Mouse (Mus musculus): ENCODE data around the gene Wnt16. TPM values are rescaled to one million over a fixed set of nuclear protein-coding genes. Genes with fewer than 3 reads are reported as not detected.

Gene Wnt16
- polyA plus RNA-seq, 1 experiment from 2014 or later = 2.7 TPM

- no peak for ATAC-seq (replicated peaks; ENCODE audit: insufficient number of reproducible peaks, insufficient read depth, low FRiP score, low read depth)
- Histone ChIP-seq H3K4me3 (no peak overlapping the region), H3K4me2 (no peak overlapping the region), H3K9ac (no peak overlapping the region), H3K27ac (0 out of 2 replicates have a peak overlapping the region, but pooled peaks have one; percentile 18), H3K36me3 (peaks cover 3% of the 10 kb centered on the region; the same call in 1 of the 2 replicates), H3K9me3 (replicated peaks) (no peaks in the 10 kb centered on the region), H3K4me1 (replicated peaks) (peaks cover 12% of the 10 kb centered on the region; the same call in 1 of the 2 replicates), H3K27me3 (no peaks in the 10 kb centered on the region)
- WGBS = 53% methylated on average over 4 of the region's 4 CpGs
These were observed 39.1 kb downstream of the Wnt16 start for GRCm38 (mm10) chr6:22327091-22327490.

- no peak overlapping the region for H3K9ac ChIP-seq
- H3K9me3 ChIP-seq (replicated peaks) = no peaks in the 10 kb centered on the region
- no peak overlapping the region for H3K4me2 ChIP-seq
- 47% methylated on average over 8 of the region's 8 CpGs for WGBS
- H3K4me1 ChIP-seq (replicated peaks) = peaks cover 12% of the 10 kb centered on the region; the same call in 1 of the 2 replicates
- peaks cover 3% of the 10 kb centered on the region; the same call in 1 of the 2 replicates for H3K36me3 ChIP-seq
- no peak overlapping the region for H3K4me3 ChIP-seq
- ATAC-seq (replicated peaks; ENCODE audit: insufficient number of reproducible peaks, insufficient read depth, low FRiP score, low read depth) = no peak
- no peak overlapping the region for H3K27ac ChIP-seq
- H3K27me3 ChIP-seq = no peaks in the 10 kb centered on the region
These were observed 39.9 kb downstream of the Wnt16 start for GRCm38 (mm10) chr6:22327931-22328330.

GRCm38 (mm10) chr6:22330169-22330960, 42.3 kb downstream of the Wnt16 start:
- ATAC-seq (replicated peaks; ENCODE audit: insufficient number of reproducible peaks, insufficient read depth, low FRiP score, low read depth) = no peak
- Histone ChIP-seq H3K27me3 (no peaks in the 10 kb centered on the region), H3K9me3 (replicated peaks) (no peaks in the 10 kb centered on the region), H3K4me3 (no peak overlapping the region), H3K4me1 (replicated peaks) (peaks cover 12% of the 10 kb centered on the region; the same call in 1 of the 2 replicates), H3K4me2 (no peak overlapping the region), H3K27ac (no peak overlapping the region), H3K36me3 (no peaks in the 10 kb centered on the region), H3K9ac (no peak overlapping the region)
- WGBS = 79% methylated on average over 13 of the region's 13 CpGs

DNA sequence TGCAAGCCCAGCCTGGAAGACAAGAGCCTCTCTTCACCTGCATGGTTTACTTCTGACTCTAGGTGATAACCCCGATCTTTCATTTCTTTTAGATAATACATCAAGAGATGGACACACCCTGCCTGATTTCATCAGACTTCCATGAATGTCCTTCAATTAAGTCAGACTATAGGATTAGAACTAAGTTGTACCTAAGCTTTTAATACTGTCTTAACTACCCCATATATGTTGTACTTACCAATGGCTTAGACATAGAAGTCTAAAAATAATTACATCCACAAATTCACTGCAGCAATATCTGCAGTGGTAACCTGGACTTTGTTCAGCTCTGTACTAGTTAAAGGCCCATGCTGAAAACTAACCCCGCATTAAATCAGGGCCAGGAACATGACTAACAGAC, 44.5 kb downstream of the Wnt16 start:
- WGBS = 85% methylated on average over 2 of the region's 2 CpGs
- Histone ChIP-seq H3K27me3 (no peaks in the 10 kb centered on the region), H3K36me3 (no peaks in the 10 kb centered on the region), H3K4me2 (no peak overlapping the region), H3K4me3 (no peak overlapping the region), H3K4me1 (replicated peaks) (peaks cover 8% of the 10 kb centered on the region; the same call in 1 of the 2 replicates), H3K27ac (no peak overlapping the region), H3K9ac (no peak overlapping the region), H3K9me3 (replicated peaks) (no peaks in the 10 kb centered on the region)
- no peak for ATAC-seq (replicated peaks; ENCODE audit: insufficient number of reproducible peaks, insufficient read depth, low FRiP score, low read depth)

- Histone ChIP-seq H3K4me1 (replicated peaks) (peaks cover 9% of the 10 kb centered on the region), H3K4me2 (no peak overlapping the region), H3K27ac (no peak overlapping the region), H3K9me3 (replicated peaks) (no peaks in the 10 kb centered on the region), H3K36me3 (no peaks in the 10 kb centered on the region), H3K9ac (no peak overlapping the region), H3K4me3 (no peak overlapping the region), H3K27me3 (no peaks in the 10 kb centered on the region)
- ATAC-seq (replicated peaks; ENCODE audit: insufficient number of reproducible peaks, insufficient read depth, low FRiP score, low read depth) = no peak
- 81% methylated on average over 15 of the region's 15 CpGs for WGBS
These were observed 51.9 kb downstream of the Wnt16 start for GRCm38 (mm10) chr6:22339763-22340542.

- H3K4me1 ChIP-seq (replicated peaks) = peaks cover 10% of the 10 kb centered on the region
- H3K9me3 ChIP-seq (replicated peaks) = no peaks in the 10 kb centered on the region
- WGBS = 92% methylated on average over 14 of the region's 14 CpGs
- H3K36me3 ChIP-seq = no peaks in the 10 kb centered on the region
- no peak overlapping the region for H3K27ac ChIP-seq
- no peaks in the 10 kb centered on the region for H3K27me3 ChIP-seq
- no peak overlapping the region for H3K4me3 ChIP-seq
- H3K9ac ChIP-seq = no peak overlapping the region
- ATAC-seq (replicated peaks; ENCODE audit: insufficient number of reproducible peaks, insufficient read depth, low FRiP score, low read depth) = no peak
- no peak overlapping the region for H3K4me2 ChIP-seq
These were observed 52.8 kb downstream of the Wnt16 start for GRCm38 (mm10) chr6:22340779-22341178.

- ATAC-seq (replicated peaks; ENCODE audit: insufficient number of reproducible peaks, insufficient read depth, low FRiP score, low read depth) = no peak
- peaks cover 24% of the 10 kb centered on the region for H3K4me1 ChIP-seq (replicated peaks)
- H3K27me3 ChIP-seq = no peaks in the 10 kb centered on the region
- H3K9me3 ChIP-seq (replicated peaks) = no peaks in the 10 kb centered on the region
- H3K9ac ChIP-seq = no peak overlapping the region
- no peak overlapping the region for H3K27ac ChIP-seq
- no peaks in the 10 kb centered on the region for H3K36me3 ChIP-seq
- H3K4me3 ChIP-seq = no peak overlapping the region
- H3K4me2 ChIP-seq = no peak overlapping the region
- 88% methylated on average over 3 of the region's 3 CpGs for WGBS
These were observed 55.3 kb downstream of the Wnt16 start for GRCm38 (mm10) chr6:22343292-22343691.

DNA sequence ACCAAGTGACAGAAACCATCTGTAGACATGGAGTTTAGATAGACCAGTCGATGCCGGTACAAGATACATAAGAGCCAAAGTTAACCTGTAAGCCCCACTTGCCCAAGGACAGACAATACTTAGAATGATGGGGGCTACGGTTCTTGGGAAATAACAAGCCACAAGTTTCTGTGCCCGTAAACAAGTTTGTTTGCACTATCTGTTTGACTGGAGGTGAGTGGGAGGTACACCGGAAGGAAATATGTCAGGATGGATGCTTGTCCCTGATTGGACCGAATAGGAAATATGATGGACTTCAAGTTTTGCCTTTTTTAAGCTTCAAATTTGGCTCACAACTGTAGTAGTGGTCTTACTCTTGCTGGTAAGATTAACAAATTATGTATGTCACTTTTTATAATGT, 55.7 kb downstream of the Wnt16 start:
- H3K9me3 ChIP-seq (replicated peaks) = no peaks in the 10 kb centered on the region
- H3K4me3 ChIP-seq = no peak overlapping the region
- no peak for ATAC-seq (replicated peaks; ENCODE audit: insufficient number of reproducible peaks, insufficient read depth, low FRiP score, low read depth)
- H3K36me3 ChIP-seq = no peaks in the 10 kb centered on the region
- H3K4me1 ChIP-seq (replicated peaks) = peaks cover 24% of the 10 kb centered on the region
- no peak overlapping the region for H3K27ac ChIP-seq
- 80% methylated on average over 6 of the region's 6 CpGs for WGBS
- no peak overlapping the region for H3K4me2 ChIP-seq
- H3K27me3 ChIP-seq = no peaks in the 10 kb centered on the region
- H3K9ac ChIP-seq = no peak overlapping the region

DNA sequence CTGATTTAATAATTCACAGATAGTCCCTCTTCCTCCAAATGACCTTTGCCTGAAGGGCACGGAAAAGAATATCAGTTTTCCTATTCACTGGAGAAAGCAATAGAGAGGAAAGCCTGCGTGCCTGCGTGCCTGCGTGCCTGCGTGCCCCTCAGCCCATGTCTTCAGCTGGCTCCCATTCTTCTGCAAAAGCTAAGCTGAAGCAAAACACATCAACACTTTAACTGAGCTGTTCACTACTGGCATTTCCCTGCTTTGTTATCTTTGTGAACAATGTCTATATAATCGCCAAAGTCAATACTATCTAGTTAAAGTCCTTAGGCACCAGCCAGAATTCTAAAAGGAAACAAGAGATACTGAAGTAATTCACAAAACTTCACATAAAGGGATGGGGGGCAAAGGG, 56.4 kb downstream of the Wnt16 start:
- ATAC-seq (replicated peaks; ENCODE audit: insufficient number of reproducible peaks, insufficient read depth, low FRiP score, low read depth) = no peak
- Histone ChIP-seq H3K4me3 (no peak overlapping the region), H3K4me1 (replicated peaks) (peaks cover 24% of the 10 kb centered on the region), H3K27ac (peak overlapping the region; percentile 56), H3K4me2 (peak overlapping the region; percentile 7; the same call in 1 of the 2 replicates), H3K36me3 (no peaks in the 10 kb centered on the region), H3K9ac (no peak overlapping the region), H3K27me3 (no peaks in the 10 kb centered on the region), H3K9me3 (replicated peaks) (no peaks in the 10 kb centered on the region)
- WGBS = 31% methylated on average over 6 of the region's 6 CpGs

- Histone ChIP-seq H3K4me3 (no peak overlapping the region), H3K27me3 (no peaks in the 10 kb centered on the region), H3K9ac (no peak overlapping the region), H3K9me3 (replicated peaks) (no peaks in the 10 kb centered on the region), H3K27ac (0 out of 2 replicates have a peak overlapping the region, but pooled peaks have one; percentile 21), H3K4me2 (no peak overlapping the region; the same call in 1 of the 2 replicates), H3K36me3 (no peaks in the 10 kb centered on the region), H3K4me1 (replicated peaks) (peaks cover 34% of the 10 kb centered on the region)
- ATAC-seq (replicated peaks; ENCODE audit: insufficient number of reproducible peaks, insufficient read depth, low FRiP score, low read depth) = no peak
- WGBS = 58% methylated on average over 8 of the region's 8 CpGs
These were observed 59.3 kb downstream of the Wnt16 start for GRCm38 (mm10) chr6:22347132-22347902.
